Mouse (Mus musculus): ENCODE data around the gene Ikbkg. TPM values are rescaled to one million over a fixed set of nuclear protein-coding genes. Genes with fewer than 3 reads are reported as not detected.
A peak's percentile ranks its signal among the peaks of the same experiment; 100 is the strongest.
"Not testable (repeated sequence)": the region's sequence is repeated elsewhere in the genome, so short reads cannot be mapped to it uniquely, and the experiment has no call there.

The Ikbkg gene
- polyA plus RNA-seq, 1 experiment: 2.9 TPM

DNA sequence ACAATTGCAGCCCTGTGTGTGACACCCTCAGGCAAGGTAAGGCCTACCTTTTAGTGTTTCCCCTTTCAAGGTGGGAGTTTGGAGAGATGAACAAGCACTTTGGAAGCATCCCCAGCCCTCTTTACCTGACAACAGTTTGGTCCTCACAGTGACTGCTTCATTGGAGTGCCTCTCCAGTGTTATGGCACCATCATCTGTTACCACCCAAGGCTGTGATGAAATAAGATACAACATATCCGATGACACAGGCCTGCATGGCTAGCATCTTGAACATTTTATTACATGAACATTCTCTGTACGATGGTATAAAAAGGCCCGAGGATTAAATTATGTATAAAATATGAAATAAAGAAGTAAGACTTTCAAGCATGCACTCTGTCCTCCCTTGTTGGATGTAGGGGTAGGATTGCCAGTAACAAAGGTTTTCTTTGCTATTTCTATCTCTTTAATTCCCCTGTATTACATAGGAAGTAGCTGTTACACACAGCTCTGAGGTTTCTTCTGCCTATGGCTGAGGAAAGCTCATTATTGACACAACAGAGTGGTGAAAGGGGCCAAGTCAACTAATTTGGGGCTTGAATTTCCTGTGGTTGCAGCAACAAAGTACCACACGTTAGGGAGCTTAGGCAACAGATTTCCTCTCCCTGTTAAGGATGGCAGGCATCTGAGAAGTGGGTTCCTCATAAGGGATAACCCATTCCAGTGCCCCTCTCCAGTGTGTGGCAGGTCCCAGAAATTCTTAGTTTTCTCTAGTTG, 58.2 kb downstream of the Ikbkg start:
- Histone ChIP-seq H3K27me3 (ENCODE audit: control insufficient read depth, insufficient read depth, low read length) (no peaks in the 10 kb centered on the region), H3K4me1 (ENCODE audit: control insufficient read depth, insufficient read depth, low read length) (no peaks in the 10 kb centered on the region), H3K27ac (ENCODE audit: control insufficient read depth, insufficient read depth, low read depth, low read length) (no peak overlapping the region), H3K4me3 (ENCODE audit: control insufficient read depth, low read depth, low read length) (no peak overlapping the region), H3K36me3 (ENCODE audit: control insufficient read depth, insufficient read depth, low read length) (no peaks in the 10 kb centered on the region)
- TF ChIP-seq POLR2A (IDR thresholded peaks at IDR 0.05; ENCODE audit: control insufficient read depth, low read depth, low read length) (no peak), CTCF (IDR thresholded peaks at IDR 0.05; ENCODE audit: control insufficient read depth, insufficient read depth, insufficient replicate concordance, low read depth, low read length) (no peak)

DNA sequence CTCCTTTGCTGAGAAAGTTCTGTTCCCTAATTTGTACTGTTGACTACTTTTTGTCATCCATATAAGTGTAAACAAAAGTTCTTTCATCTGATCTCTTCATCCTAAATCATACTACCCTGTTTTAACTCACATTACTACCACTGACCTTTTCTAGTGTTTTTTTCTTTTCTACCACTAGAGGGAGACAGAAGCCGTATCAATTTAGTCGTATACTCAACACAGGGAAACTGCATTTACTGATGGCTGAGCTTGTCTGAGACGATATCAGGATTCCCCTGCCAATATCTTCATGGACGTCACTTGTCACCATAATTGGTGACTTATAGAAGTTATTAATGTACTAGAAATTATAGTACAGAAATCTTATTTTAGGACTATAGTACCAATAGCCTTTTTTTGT, 59.7 kb downstream of the Ikbkg start:
- Histone ChIP-seq H3K36me3 (ENCODE audit: control insufficient read depth, insufficient read depth, low read length) (no peaks in the 10 kb centered on the region), H3K27ac (ENCODE audit: control insufficient read depth, insufficient read depth, low read depth, low read length) (no peak overlapping the region), H3K4me3 (ENCODE audit: control insufficient read depth, low read depth, low read length) (no peak overlapping the region), H3K27me3 (ENCODE audit: control insufficient read depth, insufficient read depth, low read length) (no peaks in the 10 kb centered on the region), H3K4me1 (ENCODE audit: control insufficient read depth, insufficient read depth, low read length) (no peaks in the 10 kb centered on the region)
- TF ChIP-seq CTCF (IDR thresholded peaks at IDR 0.05; ENCODE audit: control insufficient read depth, insufficient read depth, insufficient replicate concordance, low read depth, low read length) (no peak), POLR2A (IDR thresholded peaks at IDR 0.05; ENCODE audit: control insufficient read depth, low read depth, low read length) (no peak)

DNA sequence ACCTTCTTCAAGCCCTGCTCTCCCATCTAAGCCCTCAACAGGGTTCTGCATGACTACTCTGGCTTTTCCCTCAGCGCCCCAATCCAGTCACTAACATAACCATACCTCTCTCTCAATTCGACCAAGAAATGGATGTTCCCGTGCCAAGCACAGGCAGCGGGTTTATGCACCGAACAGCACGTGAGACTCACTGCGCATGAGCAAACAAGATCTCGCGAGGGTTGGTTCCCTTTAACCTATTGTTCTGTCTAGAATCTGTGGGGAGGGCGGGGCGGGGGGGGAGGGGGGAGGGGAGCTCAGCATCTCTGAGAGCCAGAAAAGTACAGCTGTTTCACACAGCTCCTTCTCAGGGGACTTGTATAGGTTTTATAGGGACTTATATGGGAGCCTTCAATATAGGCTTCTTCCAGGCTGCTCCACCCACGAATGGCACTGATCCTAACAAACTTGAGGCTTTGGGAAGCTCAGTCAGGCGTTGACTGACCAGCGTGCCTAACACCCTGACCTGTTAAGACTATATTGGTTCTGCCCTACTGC, 88.3 kb downstream of the Ikbkg start, which contains the start of gene Gm6880:
Gm6880 (minus strand) TSS at position 51 of the 537 bp plus-strand sequence.
- H3K27me3 ChIP-seq (ENCODE audit: control insufficient read depth, insufficient read depth, low read length); H3K27ac ChIP-seq (ENCODE audit: control insufficient read depth, insufficient read depth, low read depth, low read length); H3K36me3 ChIP-seq (ENCODE audit: control insufficient read depth, insufficient read depth, low read length); H3K4me1 ChIP-seq (ENCODE audit: control insufficient read depth, insufficient read depth, low read length): not testable (repeated sequence)
- H3K4me3 ChIP-seq (ENCODE audit: control insufficient read depth, low read depth, low read length): peak within 1 kb of the TSS; percentile 68

DNA sequence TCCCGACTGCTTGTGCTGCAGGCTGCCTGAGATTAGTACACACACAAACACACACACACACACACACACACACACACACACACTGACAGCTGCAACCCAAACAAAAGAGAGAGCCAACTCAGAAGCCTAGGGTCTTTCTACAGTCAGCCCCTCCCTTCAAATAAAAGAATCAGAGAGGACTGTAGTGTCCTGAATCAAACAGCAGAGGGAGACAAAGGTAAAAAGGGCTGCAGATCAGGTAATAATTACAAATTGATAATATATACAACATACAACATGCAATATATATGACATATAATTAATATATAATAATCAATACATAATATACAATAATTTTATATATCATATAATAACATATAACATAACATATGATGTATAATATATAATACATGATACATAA, 104.0 kb downstream of the Ikbkg start:
- Histone ChIP-seq H3K27ac (ENCODE audit: control insufficient read depth, insufficient read depth, low read depth, low read length) (no peak overlapping the region), H3K4me3 (ENCODE audit: control insufficient read depth, low read depth, low read length) (no peak overlapping the region), H3K27me3 (ENCODE audit: control insufficient read depth, insufficient read depth, low read length) (no peaks in the 10 kb centered on the region), H3K36me3 (ENCODE audit: control insufficient read depth, insufficient read depth, low read length) (no peaks in the 10 kb centered on the region), H3K4me1 (ENCODE audit: control insufficient read depth, insufficient read depth, low read length) (no peaks in the 10 kb centered on the region)
- TF ChIP-seq CTCF (IDR thresholded peaks at IDR 0.05; ENCODE audit: control insufficient read depth, insufficient read depth, insufficient replicate concordance, low read depth, low read length): no peak
- TF ChIP-seq POLR2A (IDR thresholded peaks at IDR 0.05; ENCODE audit: control insufficient read depth, low read depth, low read length): no peak

Other genes starting within 250 kb of the Ikbkg start
- 1.2 and 1.7 TPM in 2 replicates for gene Tex28, start 225.5 kb upstream of the Ikbkg start, polyA plus RNA-seq (2012; rRNA removed)
- 5.6 and 6.8 TPM in 2 replicates for gene Tktl1, start 216.0 kb upstream of the Ikbkg start, polyA plus RNA-seq (2012; rRNA removed)
- gene Flna, start 143.5 kb upstream of the Ikbkg start, polyA plus RNA-seq (2012; rRNA removed): 49.6 and 96.4 TPM in 2 replicates
- gene Emd, start 138.6 kb upstream of the Ikbkg start, polyA plus RNA-seq (2012; rRNA removed): 29.9 and 33.6 TPM in 2 replicates
- 85.8 and 143 TPM in 2 replicates for gene Rpl10, start 122.5 kb upstream of the Ikbkg start, polyA plus RNA-seq (2012; rRNA removed)
- 17.4 and 20.0 TPM in 2 replicates for gene Taz, start 111.4 kb upstream of the Ikbkg start, polyA plus RNA-seq (2012; rRNA removed)
- 1.7 and 1.8 TPM in 2 replicates for gene Dnase1l1, start 111.0 kb upstream of the Ikbkg start, polyA plus RNA-seq (2012; rRNA removed)
- 40.3 and 41.6 TPM in 2 replicates for gene Atp6ap1, start 96.2 kb upstream of the Ikbkg start, polyA plus RNA-seq (2012; rRNA removed)
- gene Gdi1, start 88.3 kb upstream of the Ikbkg start, polyA plus RNA-seq (2012; rRNA removed): 18.0 and 19.7 TPM in 2 replicates
- gene Fam50a, start 80.3 kb upstream of the Ikbkg start, polyA plus RNA-seq (2012; rRNA removed): 1.4 and 1.9 TPM in 2 replicates
- 1.9 and 2.1 TPM in 2 replicates for gene Plxna3, start 64.2 kb upstream of the Ikbkg start, polyA plus RNA-seq (2012; rRNA removed)
- 7.0 and 7.3 TPM in 2 replicates for gene Lage3, start 39.7 kb upstream of the Ikbkg start, polyA plus RNA-seq (2012; rRNA removed)
- 11.5 and 13.2 TPM in 2 replicates for gene Ubl4a, start 20.1 kb upstream of the Ikbkg start, polyA plus RNA-seq (2012; rRNA removed)
- gene Slc10a3, start 19.9 kb upstream of the Ikbkg start, polyA plus RNA-seq (2012; rRNA removed): 6.2 and 9.0 TPM in 2 replicates
- 5.6 and 6.5 TPM in 2 replicates for gene Fam3a, start within 50 bp of the Ikbkg start, polyA plus RNA-seq (2012; rRNA removed)
- gene G6pdx, start 35.9 kb downstream of the Ikbkg start, polyA plus RNA-seq (2012; rRNA removed): 6.9 and 7.7 TPM in 2 replicates
- gene Gm6880, start 88.1 kb downstream of the Ikbkg start, polyA plus RNA-seq (2012; rRNA removed): 26.3 and 26.6 TPM in 2 replicates
- not detected in 2 replicates for gene Olfr1326-ps1, start 181.6 kb downstream of the Ikbkg start, polyA plus RNA-seq (2012; rRNA removed)
- not detected in 2 replicates for gene Olfr1325, start 199.4 kb downstream of the Ikbkg start, polyA plus RNA-seq (2012; rRNA removed)

All from testis, adult 2 months (tissue).